Mouse (Mus musculus) spleen, postnatal 4 days (tissue): ENCODE measurements around the gene Sos1.
"Not testable (repeated sequence)": the region's sequence is repeated elsewhere in the genome, so short reads cannot be mapped to it uniquely, and the experiment has no call there.

ENCODE experiments used
- DNase-seq, 2 experiments: peaks; one replicate each; pipeline ENCODE4 v3.0.0; 2022; ENCODE audit warnings: low spot score in 2 of 2

Gene Sos1

DNA sequence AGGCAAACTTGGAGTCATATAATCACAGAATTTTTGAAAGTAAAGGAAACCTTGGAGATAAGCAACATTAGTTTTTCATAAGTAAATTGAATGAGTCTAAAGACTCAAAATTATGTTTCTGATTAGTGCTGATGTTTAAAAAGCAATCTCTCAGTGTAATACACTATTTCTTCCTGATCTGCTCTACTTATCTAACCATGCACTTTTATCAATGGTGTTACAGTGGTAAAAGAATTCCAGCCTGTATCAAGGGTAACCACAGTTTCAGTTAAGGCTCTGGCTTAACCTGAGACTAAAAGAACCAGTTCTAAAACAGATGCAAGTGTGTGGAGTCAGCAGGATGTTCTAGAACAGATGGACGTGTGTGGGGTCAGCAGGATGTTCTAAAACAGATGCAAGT, 59.3 kb downstream of the Sos1 start:
- no peak for DNase-seq

GRCm38 (mm10) chr17:80418572-80419210, 61.6 kb downstream of the Sos1 start:
- no peak for DNase-seq

DNA sequence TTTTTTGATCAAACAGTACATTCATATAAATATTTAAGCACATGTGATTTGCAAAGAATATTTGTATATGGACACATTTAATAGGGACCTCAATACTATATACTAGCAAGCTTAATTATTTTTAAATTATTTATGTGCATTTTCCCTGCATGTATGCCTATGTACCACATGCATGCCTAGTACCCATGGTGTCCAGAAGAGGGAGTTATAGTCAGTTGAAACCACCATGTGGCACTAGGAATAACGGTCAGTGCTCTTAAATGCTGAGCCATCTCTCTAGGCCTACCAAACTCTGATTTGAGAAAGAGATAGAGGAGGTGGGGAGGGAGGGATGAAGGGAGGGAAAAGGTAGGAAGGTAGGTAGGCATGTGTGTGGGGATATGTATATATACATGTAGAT, 69.1 kb downstream of the Sos1 start:
- no peak for DNase-seq

DNA sequence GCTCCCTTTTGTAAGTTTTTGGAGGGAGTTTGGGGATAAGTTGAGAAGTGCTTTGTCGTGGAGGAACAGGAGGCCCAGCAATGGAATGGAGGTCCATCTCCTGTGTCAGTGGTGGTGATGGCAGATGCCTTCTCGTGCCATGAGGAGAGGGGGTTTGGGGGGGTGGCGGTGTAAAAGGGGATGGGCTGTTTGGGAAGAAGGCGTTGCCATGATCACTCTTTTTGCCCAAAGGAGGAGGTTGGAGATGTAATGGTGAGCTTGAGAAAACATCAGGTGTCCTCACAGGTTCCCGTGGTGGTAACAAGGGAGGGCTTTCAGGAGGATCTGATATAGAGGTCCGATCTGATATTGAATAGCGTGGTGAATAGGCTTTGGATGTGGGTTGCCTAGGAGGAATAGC, 82.0 kb downstream of the Sos1 start:
- DNase-seq, result no peak

GRCm38 (mm10) chr17:80391423-80392403, 88.5 kb downstream of the Sos1 start:
- DNase-seq, result peak; percentile 50 to 69

- DNase-seq, result no peak
These were observed 90.2 kb downstream of the Sos1 start for GRCm38 (mm10) chr17:80390024-80390423.

DNA sequence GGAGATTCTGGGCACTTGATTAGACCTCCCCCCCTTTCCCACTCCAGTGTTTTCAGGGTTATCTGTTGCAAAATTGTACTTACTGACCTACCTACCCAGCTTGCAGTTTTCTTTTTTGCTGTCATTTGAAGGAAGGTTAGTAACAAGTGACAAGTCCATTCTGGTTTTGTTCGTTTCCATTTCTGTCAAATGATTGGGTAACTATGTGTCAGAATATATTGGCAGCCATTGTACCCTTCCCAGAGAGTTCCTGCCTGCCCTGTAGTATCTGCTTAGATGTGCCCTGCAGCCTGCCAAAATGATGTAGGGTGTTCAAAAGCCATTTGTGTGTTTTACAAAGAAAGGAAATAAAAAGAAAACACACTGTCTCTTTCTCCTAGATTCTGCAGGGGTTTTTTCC, 94.6 kb downstream of the Sos1 start:
- DNase-seq, result no peak

- not testable (repeated sequence) for DNase-seq
These were observed 101.9 kb downstream of the Sos1 start for GRCm38 (mm10) chr17:80378386-80378785.

DNA sequence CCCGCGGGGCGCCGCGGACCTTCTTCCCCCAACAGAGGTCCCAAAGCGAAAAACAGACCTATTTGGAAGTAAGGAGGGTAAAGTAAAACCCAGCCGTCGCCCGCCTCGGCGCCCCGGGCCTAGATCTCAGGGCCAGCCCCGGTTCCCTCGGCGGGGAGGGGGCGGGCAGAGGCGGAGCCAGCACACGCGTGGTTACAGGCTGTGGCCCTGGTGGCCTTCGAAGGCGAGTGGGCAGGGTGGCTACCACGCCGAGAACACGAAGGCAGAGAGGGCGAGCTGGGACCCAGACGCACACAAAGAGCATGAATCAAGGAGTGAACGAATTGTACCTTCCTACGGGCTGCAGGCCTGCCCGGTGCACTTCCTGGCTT, 106.5 kb downstream of the Sos1 start:
- no peak for DNase-seq

DNA sequence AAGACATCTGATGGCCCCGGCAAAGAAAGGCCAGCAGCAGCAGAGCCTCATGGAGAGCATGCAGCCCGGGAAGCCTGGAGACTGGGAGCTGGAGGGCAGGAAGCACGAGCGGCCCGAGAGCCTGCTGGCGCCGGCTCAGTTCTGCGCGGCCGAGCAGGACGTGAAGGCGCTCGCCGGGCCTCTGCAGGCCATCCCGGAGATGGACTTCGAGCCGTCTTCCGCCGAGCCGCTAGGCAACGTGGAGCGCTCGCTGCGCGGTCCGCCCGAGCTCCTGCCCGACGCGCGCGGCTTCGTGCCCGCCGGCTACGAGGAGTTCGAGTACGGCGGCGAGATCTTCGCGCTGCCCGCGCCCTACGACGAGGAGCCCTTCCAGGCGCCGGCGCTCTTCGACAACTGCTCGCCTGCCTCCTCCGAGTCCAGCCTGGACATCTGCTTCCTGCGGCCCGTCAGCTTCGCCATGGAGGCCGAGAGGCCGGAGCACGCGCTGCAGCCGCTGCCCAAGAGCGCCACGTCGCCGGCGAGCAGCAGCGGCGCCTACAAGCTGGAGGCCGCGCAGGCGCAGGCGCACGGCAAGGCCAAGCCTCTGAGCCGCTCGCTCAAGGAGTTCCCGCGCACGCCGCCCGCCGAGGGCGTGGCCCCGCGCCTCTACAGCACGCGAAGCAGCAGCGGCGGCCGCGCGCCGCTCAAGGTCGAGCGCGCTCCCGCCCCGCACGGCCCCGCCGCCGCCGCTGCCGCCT, 107.1 kb downstream of the Sos1 start, which contains the start of gene Gm10190:
Gene Gm10190 (minus strand): TSS at position 553 of the 737 bp plus-strand sequence.
- DNase-seq, result peak; percentile 80 to 87

DNA sequence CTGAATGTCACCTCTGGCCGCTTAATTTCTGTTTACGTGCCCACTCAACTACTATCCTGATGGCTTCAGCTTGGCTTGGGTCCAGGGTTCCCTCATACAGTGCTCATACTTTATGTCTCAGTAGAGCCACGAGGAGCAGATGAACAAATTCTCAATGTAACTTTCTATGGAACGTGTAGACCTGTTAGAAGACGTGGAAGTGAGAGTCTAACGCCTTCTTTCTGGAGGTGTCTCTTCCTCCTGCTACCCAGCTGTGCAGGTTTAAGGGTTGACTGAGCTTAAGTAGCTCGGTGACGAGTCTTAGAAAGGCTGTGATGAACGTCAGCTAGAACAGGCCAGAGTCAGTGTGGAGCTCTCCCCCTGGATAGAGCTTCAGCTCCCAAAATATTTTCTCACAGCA, 111.6 kb downstream of the Sos1 start:
- DNase-seq, result no peak

DNA sequence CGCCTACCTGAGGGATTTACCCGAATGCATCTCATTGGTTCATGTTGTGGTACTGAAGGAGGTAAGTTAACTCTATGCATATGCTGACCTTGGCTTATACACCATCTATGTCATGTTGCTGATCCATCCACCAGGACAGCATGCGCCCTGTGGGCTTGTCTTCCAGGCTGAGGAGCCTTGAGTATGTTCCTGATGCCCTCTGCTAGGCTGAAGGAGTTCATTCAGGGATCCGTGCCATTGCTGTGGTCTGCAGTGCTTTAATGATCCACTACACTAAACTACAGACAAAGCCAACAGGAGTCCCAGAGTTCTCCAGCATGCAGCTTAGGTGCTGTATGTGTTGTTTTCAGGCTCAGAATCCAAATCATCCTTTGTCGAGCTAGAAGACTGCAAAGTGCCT, 113.0 kb downstream of the Sos1 start:
- DNase-seq, result no peak

GRCm38 (mm10) chr17:80360245-80360644, 120.0 kb downstream of the Sos1 start:
- no peak for DNase-seq

DNA sequence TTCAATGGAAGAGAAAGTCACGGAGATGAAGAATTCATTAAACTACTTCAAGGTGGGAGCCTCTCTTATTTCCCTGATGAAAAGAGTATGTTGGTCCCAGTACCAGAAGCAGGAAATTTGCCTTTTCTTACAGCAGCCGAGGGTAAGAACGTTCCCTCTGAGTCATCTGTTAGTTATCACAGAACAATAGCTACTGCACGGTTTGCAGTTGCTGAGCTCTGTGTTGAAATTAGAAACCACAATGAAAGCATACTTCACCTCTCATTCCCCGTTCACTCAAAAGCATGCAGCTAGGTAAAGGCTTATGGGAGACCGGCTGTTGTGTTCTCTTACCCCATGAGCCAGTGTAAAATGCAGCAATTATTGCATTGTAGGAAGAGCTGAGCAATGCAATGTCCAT, 133.0 kb downstream of the Sos1 start:
- no peak for DNase-seq

- no peak for DNase-seq
These were observed 133.6 kb downstream of the Sos1 start for GRCm38 (mm10) chr17:80346591-80347125.

- no peak for DNase-seq
These were observed 135.0 kb downstream of the Sos1 start for GRCm38 (mm10) chr17:80345277-80345676.
